Mouse (Mus musculus) WW6 (cell line): Measurements from ENCODE around the gene Dnajc16.
"Not testable (repeated sequence)": the region's sequence is repeated elsewhere in the genome, so short reads cannot be mapped to it uniquely, and the experiment has no call there.

Experiments used
- DNase-seq: peaks from one replicate; pipeline ENCODE4 v3.0.0-alpha.2; 2013; ENCODE audit warnings: low read depth, low spot score

Gene Dnajc16

GRCm38 (mm10) chr4:141796356-141796755, 5.6 kb upstream of the Dnajc16 start:
- no peak for DNase-seq

GRCm38 (mm10) chr4:141794152-141794535, 3.4 kb upstream of the Dnajc16 start:
- no peak for DNase-seq

- peak; percentile 94 for DNase-seq
These were observed 2.8 kb upstream of the Dnajc16 start, which contains the start of gene Casp9 for GRCm38 (mm10) chr4:141793282-141794151. Casp9 (plus strand) TSS chr4:141793612.

GRCm38 (mm10) chr4:141792554-141793281, 2.0 kb upstream of the Dnajc16 start:
- no peak for DNase-seq

- no peak for DNase-seq
These were observed 1.2 kb upstream of the Dnajc16 start for GRCm38 (mm10) chr4:141791951-141792350.

- no peak for DNase-seq
These were observed 755 bp upstream of the Dnajc16 start for GRCm38 (mm10) chr4:141791486-141791885.

- DNase-seq = no peak
These were observed 1.0 kb downstream of the Dnajc16 start for GRCm38 (mm10) chr4:141789564-141790218.

- no peak for DNase-seq
These were observed 3.3 kb downstream of the Dnajc16 start for GRCm38 (mm10) chr4:141787462-141787861.

GRCm38 (mm10) chr4:141787046-141787445, 3.7 kb downstream of the Dnajc16 start:
- no peak for DNase-seq

GRCm38 (mm10) chr4:141786141-141786540, 4.6 kb downstream of the Dnajc16 start:
- DNase-seq = no peak

GRCm38 (mm10) chr4:141784835-141785234, 5.9 kb downstream of the Dnajc16 start:
- no peak for DNase-seq

- no peak for DNase-seq
These were observed 9.3 kb downstream of the Dnajc16 start for GRCm38 (mm10) chr4:141781201-141781985.

- no peak for DNase-seq
These were observed 10.9 kb downstream of the Dnajc16 start for GRCm38 (mm10) chr4:141779828-141780227.

GRCm38 (mm10) chr4:141773019-141773418, 17.7 kb downstream of the Dnajc16 start:
- DNase-seq = not testable (repeated sequence)

- no peak for DNase-seq
These were observed 18.9 kb downstream of the Dnajc16 start for GRCm38 (mm10) chr4:141771823-141772222.

- no peak for DNase-seq
These were observed 21.1 kb downstream of the Dnajc16 start for GRCm38 (mm10) chr4:141769501-141770160.

- DNase-seq = no peak
These were observed 23.2 kb downstream of the Dnajc16 start for GRCm38 (mm10) chr4:141767353-141768036.

- DNase-seq = no peak
These were observed 23.9 kb downstream of the Dnajc16 start for GRCm38 (mm10) chr4:141766668-141767352.

- DNase-seq = no peak
These were observed 24.4 kb downstream of the Dnajc16 start for GRCm38 (mm10) chr4:141766316-141766667.

- no peak for DNase-seq
These were observed 25.7 kb downstream of the Dnajc16 start for GRCm38 (mm10) chr4:141765008-141765407.
